Mouse (Mus musculus): ENCODE results near the gene Mettl22.

Gene Mettl22

GRCm38 (mm10) chr16:8532461-8532860 is 61.9 kb downstream of the Mettl22 start:
- H3K27me3 ChIP-seq (ENCODE audit: insufficient read depth, low read length): no peaks in the 10 kb centered on the region
- H3K36me3 ChIP-seq (ENCODE audit: insufficient read depth, low read length): no peaks in the 10 kb centered on the region
- H3K9me3 ChIP-seq (ENCODE audit: low read length): no peaks in the 10 kb centered on the region
- H3K4me1 ChIP-seq (replicated peaks; ENCODE audit: low read depth, low read length): peaks cover 80% of the 10 kb centered on the region
- TF ChIP-seq NANOG (IDR thresholded peaks at IDR 0.05; ENCODE audit: borderline replicate concordance, low read length) (no peak), POU5F1 (IDR thresholded peaks at IDR 0.05; ENCODE audit: borderline replicate concordance, low read length) (no peak), CTCF (conservative IDR thresholded peaks at IDR 0.05; ENCODE audit: low read length) (no peak)
- peak overlapping the region; percentile 54 for H3K4me3 ChIP-seq (replicated peaks; ENCODE audit: low read length)

GRCm38 (mm10) chr16:8532894-8533293 is 62.3 kb downstream of the Mettl22 start:
- Histone ChIP-seq H3K9me3 (ENCODE audit: low read length) (no peaks in the 10 kb centered on the region), H3K27me3 (ENCODE audit: insufficient read depth, low read length) (no peaks in the 10 kb centered on the region), H3K4me3 (replicated peaks; ENCODE audit: low read length) (peak overlapping the region; percentile 54), H3K36me3 (ENCODE audit: insufficient read depth, low read length) (no peaks in the 10 kb centered on the region), H3K4me1 (replicated peaks; ENCODE audit: low read depth, low read length) (peaks cover 78% of the 10 kb centered on the region)
- TF ChIP-seq NANOG (IDR thresholded peaks at IDR 0.05; ENCODE audit: borderline replicate concordance, low read length) (no peak), POU5F1 (IDR thresholded peaks at IDR 0.05; ENCODE audit: borderline replicate concordance, low read length) (no peak), CTCF (conservative IDR thresholded peaks at IDR 0.05; ENCODE audit: low read length) (peak; percentile 28)

GRCm38 (mm10) chr16:8533477-8533876 is 62.9 kb downstream of the Mettl22 start:
- Histone ChIP-seq H3K4me1 (replicated peaks; ENCODE audit: low read depth, low read length) (peaks cover 78% of the 10 kb centered on the region), H3K36me3 (ENCODE audit: insufficient read depth, low read length) (no peaks in the 10 kb centered on the region), H3K4me3 (replicated peaks; ENCODE audit: low read length) (peak overlapping the region; percentile 54), H3K27me3 (ENCODE audit: insufficient read depth, low read length) (no peaks in the 10 kb centered on the region), H3K9me3 (ENCODE audit: low read length) (no peaks in the 10 kb centered on the region)
- TF ChIP-seq POU5F1 (IDR thresholded peaks at IDR 0.05; ENCODE audit: borderline replicate concordance, low read length) (no peak), NANOG (IDR thresholded peaks at IDR 0.05; ENCODE audit: borderline replicate concordance, low read length) (no peak), CTCF (conservative IDR thresholded peaks at IDR 0.05; ENCODE audit: low read length) (no peak)

- no peaks in the 10 kb centered on the region for H3K27me3 ChIP-seq (ENCODE audit: insufficient read depth, low read length)
- H3K4me1 ChIP-seq (replicated peaks; ENCODE audit: low read depth, low read length): peaks cover 87% of the 10 kb centered on the region
- no peak overlapping the region for H3K4me3 ChIP-seq (replicated peaks; ENCODE audit: low read length)
- no peaks in the 10 kb centered on the region for H3K36me3 ChIP-seq (ENCODE audit: insufficient read depth, low read length)
- no peaks in the 10 kb centered on the region for H3K9me3 ChIP-seq (ENCODE audit: low read length)
- no peak for TF ChIP-seq NANOG (IDR thresholded peaks at IDR 0.05; ENCODE audit: borderline replicate concordance, low read length)
- TF ChIP-seq CTCF (conservative IDR thresholded peaks at IDR 0.05; ENCODE audit: low read length): no peak
- no peak for TF ChIP-seq POU5F1 (IDR thresholded peaks at IDR 0.05; ENCODE audit: borderline replicate concordance, low read length)
These were observed 64.0 kb downstream of the Mettl22 start for GRCm38 (mm10) chr16:8534466-8535200.

- peaks cover 84% of the 10 kb centered on the region for H3K4me1 ChIP-seq (replicated peaks; ENCODE audit: low read depth, low read length)
- no peaks in the 10 kb centered on the region for H3K36me3 ChIP-seq (ENCODE audit: insufficient read depth, low read length)
- no peaks in the 10 kb centered on the region for H3K27me3 ChIP-seq (ENCODE audit: insufficient read depth, low read length)
- no peaks in the 10 kb centered on the region for H3K9me3 ChIP-seq (ENCODE audit: low read length)
- TF ChIP-seq CTCF (conservative IDR thresholded peaks at IDR 0.05; ENCODE audit: low read length) (no peak), NANOG (IDR thresholded peaks at IDR 0.05; ENCODE audit: borderline replicate concordance, low read length) (no peak), POU5F1 (IDR thresholded peaks at IDR 0.05; ENCODE audit: borderline replicate concordance, low read length) (no peak)
- no peak overlapping the region for H3K4me3 ChIP-seq (replicated peaks; ENCODE audit: low read length)
These were observed 64.8 kb downstream of the Mettl22 start for GRCm38 (mm10) chr16:8535411-8535810.

GRCm38 (mm10) chr16:8539150-8539865 is 68.7 kb downstream of the Mettl22 start:
- Histone ChIP-seq H3K4me3 (replicated peaks; ENCODE audit: low read length) (no peak overlapping the region), H3K36me3 (ENCODE audit: insufficient read depth, low read length) (peaks cover 12% of the 10 kb centered on the region; the same call in 1 of the 2 replicates), H3K27me3 (ENCODE audit: insufficient read depth, low read length) (no peaks in the 10 kb centered on the region), H3K9me3 (ENCODE audit: low read length) (no peaks in the 10 kb centered on the region), H3K4me1 (replicated peaks; ENCODE audit: low read depth, low read length) (peaks cover 68% of the 10 kb centered on the region)
- TF ChIP-seq CTCF (conservative IDR thresholded peaks at IDR 0.05; ENCODE audit: low read length) (no peak), POU5F1 (IDR thresholded peaks at IDR 0.05; ENCODE audit: borderline replicate concordance, low read length) (no peak), NANOG (IDR thresholded peaks at IDR 0.05; ENCODE audit: borderline replicate concordance, low read length) (no peak)
